Mouse (Mus musculus) gastrocnemius, postnatal 10 days (tissue): ENCODE data around the gene Rlbp1. TPM values are rescaled to one million over a fixed set of nuclear protein-coding genes. Genes with fewer than 3 reads are reported as not detected.

Experiments
- total RNA-seq, 2 experiments: library from RNA; stranded (reverse); gene quantifications; 2 replicates each; pipeline ENCODE4 v1.2.3; 2021

The Rlbp1 gene
- total RNA-seq, 2 experiments from 2014 or later: not detected

Other genes starting within 250 kb of the Rlbp1 start
- gene Mfge8, start 238.0 kb downstream of the Rlbp1 start, total RNA-seq: 10 to 100 TPM; 75.9 to 82.3 TPM
- 10 to 100 TPM; 14.4 to 18.6 TPM for gene Abhd2, start 113.8 kb downstream of the Rlbp1 start, total RNA-seq
- gene Fanci, start 4.9 kb upstream of the Rlbp1 start, total RNA-seq: 1 to 10 TPM; 1.4 to 1.5 TPM
- 10 to 100 TPM; 36.6 to 44.9 TPM for gene Polg, start 79.3 kb upstream of the Rlbp1 start, total RNA-seq
- gene Rhcg, start 230.6 kb upstream of the Rlbp1 start, total RNA-seq: not detected